Mouse (Mus musculus) embryonic facial prominence, embryonic 11.5 days (tissue): ENCODE results near the gene Gpr137c. TPM values are rescaled to one million over a fixed set of nuclear protein-coding genes. Genes with fewer than 3 reads are reported as not detected.

ENCODE experiments used
- ATAC-seq: fragments of 200-750 bp; cut with Nextera tagmentation; replicated peaks from 2 replicates; pipeline ENCODE4 v1.8.0; 2017; ENCODE audit warnings: low read depth; ENCODE audit not compliant: insufficient number of reproducible peaks, low FRiP score, low TSS enrichment
- DNase-seq: peaks from one replicate; pipeline ENCODE4 v3.0.0-alpha.2; 2015; ENCODE audit warnings: low spot score
- H3K27ac ChIP-seq: fragments of 300-500 bp; sonication (generic); replicated peaks from 2 replicates; pipeline ENCODE4 v1.5.1; 2014; ENCODE audit warnings: mild to moderate bottlenecking, low read depth, low read length, control low read depth
- H3K27me3 ChIP-seq: fragments of 300-500 bp; sonication (generic); 2 replicates; pipeline ENCODE4 v1.6.1; 2014; ENCODE audit warnings: mild to moderate bottlenecking, low read length, moderate library complexity, mixed read lengths; ENCODE audit not compliant: control insufficient read depth, insufficient read depth
- H3K36me3 ChIP-seq: fragments of 300-500 bp; sonication (generic); replicated peaks from 2 replicates; pipeline ENCODE4 v1.6.1; 2014; ENCODE audit warnings: low read depth, mild to moderate bottlenecking, low read length, moderate library complexity, mixed read lengths; ENCODE audit not compliant: control insufficient read depth, insufficient read depth
- H3K4me1 ChIP-seq: fragments of 300-500 bp; sonication (generic); 2 replicates; pipeline ENCODE4 v1.6.1; 2014; ENCODE audit warnings: low read length, mixed read lengths; ENCODE audit not compliant: control insufficient read depth, insufficient read depth
- H3K4me2 ChIP-seq: fragments of 300-500 bp; sonication (generic); 2 replicates; pipeline ENCODE4 v1.6.1; 2014; ENCODE audit warnings: low read depth, mild to moderate bottlenecking, control low read depth, low read length, moderate library complexity
- H3K4me3 ChIP-seq: fragments of 300-500 bp; sonication (generic); 2 replicates; pipeline ENCODE4 v1.5.1; 2014; ENCODE audit warnings: low read depth, low read length, control low read depth
- H3K9ac ChIP-seq: fragments of 300-500 bp; sonication (generic); replicated peaks from 2 replicates; pipeline ENCODE4 v1.6.1; 2014; ENCODE audit warnings: mild to moderate bottlenecking, control low read depth, low read length
- H3K9me3 ChIP-seq: fragments of 300-500 bp; sonication (generic); replicated peaks from 2 replicates; pipeline ENCODE4 v1.6.1; 2016; ENCODE audit warnings: mild to moderate bottlenecking, low read length, inconsistent platforms, mixed read lengths; ENCODE audit not compliant: control insufficient read depth
- WGBS: fragments of 180-500 bp; shearing (Covaris S2); extraction: QIAGEN DNeasy Blood & Tissue Kit; methylation state at CpG from one replicate; pipeline ENCODE4 v1.1.7; 2014; 5-methylcytosine and 5-hydroxymethylcytosine counted together
- polyA plus RNA-seq: library from polyadenylated mRNA; unstranded; fragments of >200 nt; fragmentation: Nextera tagmentation; extraction: Ambion mirVana; gene quantifications from 2 replicates; pipeline ENCODE4 v1.2.1, GENCODE M21; 2014

Gene Gpr137c
- polyA plus RNA-seq, 1 experiment from 2014 or later = 4.4 TPM

- ATAC-seq (no peak), DNase-seq (no peak)
- 93% methylated on average over 5 of the region's 5 CpGs for WGBS
- H3K36me3 ChIP-seq = peaks cover 2% of the 10 kb centered on the region; the same call in 1 of the 2 replicates
- no peaks in the 10 kb centered on the region for H3K27me3 ChIP-seq
- H3K4me3 ChIP-seq = no peak overlapping the region
- H3K27ac ChIP-seq = no peak overlapping the region
- no peaks in the 10 kb centered on the region for H3K9me3 ChIP-seq
- H3K9ac ChIP-seq = no peak overlapping the region
- H3K4me1 ChIP-seq = no peaks in the 10 kb centered on the region
- no peak overlapping the region for H3K4me2 ChIP-seq
Observed at GRCm38 (mm10) chr14:45305852-45306251, 86.3 kb downstream of the Gpr137c start.

DNA sequence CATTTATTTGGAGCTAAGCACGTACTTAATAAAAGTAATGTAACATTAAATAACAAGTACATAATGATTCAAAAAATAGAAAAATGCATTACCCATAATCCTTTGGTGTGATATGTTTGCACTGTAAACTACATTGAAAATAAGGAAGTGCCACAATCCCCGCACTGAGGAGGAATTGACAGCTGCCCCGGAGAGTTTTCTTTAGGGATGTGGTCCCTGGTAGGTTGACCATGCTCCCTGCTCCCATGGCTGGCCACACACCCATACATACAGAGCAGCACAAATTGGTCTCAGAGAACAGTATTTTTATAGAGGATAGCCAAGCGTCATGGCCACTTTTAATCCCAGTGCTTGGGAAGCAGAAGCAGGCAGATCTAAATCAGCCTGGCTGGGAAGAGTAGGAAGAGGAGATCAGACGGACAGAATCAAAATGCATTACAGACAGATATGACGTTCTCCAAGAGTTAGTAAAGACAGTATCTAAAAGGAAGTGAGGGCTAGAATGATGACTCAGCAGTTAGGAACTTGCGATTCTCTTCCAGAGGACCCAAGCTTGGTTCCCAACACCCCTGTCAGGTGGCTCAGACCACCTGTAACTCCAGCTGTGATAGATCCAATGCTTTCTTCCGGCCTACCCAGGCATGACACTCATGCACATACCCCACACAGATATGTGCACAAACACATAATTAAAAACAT, 88.3 kb downstream of the Gpr137c start:
- no peaks in the 10 kb centered on the region for H3K9me3 ChIP-seq
- no peak for DNase-seq
- H3K27ac ChIP-seq = no peak overlapping the region
- H3K4me2 ChIP-seq = no peak overlapping the region
- no peak for ATAC-seq
- no peaks in the 10 kb centered on the region for H3K27me3 ChIP-seq
- no peak overlapping the region for H3K9ac ChIP-seq
- peaks cover 2% of the 10 kb centered on the region; the same call in 1 of the 2 replicates for H3K36me3 ChIP-seq
- WGBS = 91% methylated on average over 8 of the region's 8 CpGs
- no peak overlapping the region for H3K4me3 ChIP-seq
- H3K4me1 ChIP-seq = no peaks in the 10 kb centered on the region

DNA sequence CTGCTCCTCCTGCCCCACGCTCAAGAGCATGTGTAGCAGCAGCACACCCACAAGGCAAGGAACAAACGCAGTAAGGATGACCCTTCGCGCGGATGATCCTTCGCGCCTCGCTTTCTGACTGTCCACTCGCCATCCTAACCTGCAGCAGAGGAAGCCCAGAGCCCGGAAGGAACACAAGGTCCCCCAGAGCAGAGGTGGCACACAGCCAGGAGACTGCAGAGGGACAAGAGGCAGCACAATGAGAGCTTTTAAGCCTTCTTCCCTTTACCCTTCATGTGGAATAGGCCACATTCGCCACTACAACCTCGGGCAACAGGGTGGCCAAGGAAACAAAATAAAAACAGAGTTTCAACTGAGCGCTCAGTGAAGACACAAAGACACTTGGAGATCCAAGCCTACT, 90.1 kb downstream of the Gpr137c start:
- Histone ChIP-seq H3K4me3 (no peak overlapping the region), H3K4me2 (no peak overlapping the region), H3K4me1 (no peaks in the 10 kb centered on the region), H3K9me3 (no peaks in the 10 kb centered on the region), H3K9ac (no peak overlapping the region), H3K36me3 (no peaks in the 10 kb centered on the region), H3K27ac (no peak overlapping the region), H3K27me3 (no peaks in the 10 kb centered on the region)
- ATAC-seq = no peak
- no peak for DNase-seq
- 92% methylated on average over 13 of the region's 13 CpGs for WGBS

DNA sequence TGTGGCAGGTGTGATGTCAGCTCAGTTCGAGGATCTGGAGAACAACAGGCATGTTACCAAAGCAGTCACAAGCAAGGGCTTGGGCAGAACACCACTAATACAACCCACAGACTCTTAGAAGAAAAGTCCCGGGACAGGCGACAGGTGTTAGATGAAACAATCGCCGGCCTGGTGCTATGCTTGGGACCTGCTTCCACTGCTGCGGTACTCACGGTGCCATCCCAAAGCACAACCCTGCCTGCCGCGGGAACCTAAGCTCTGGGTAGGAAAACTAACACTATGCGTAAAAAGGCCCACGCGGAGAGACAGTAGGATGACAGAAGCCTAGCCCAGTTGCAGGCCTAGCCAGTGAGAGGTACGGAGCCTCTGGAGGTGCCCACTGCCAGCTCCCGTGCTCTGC, 90.6 kb downstream of the Gpr137c start:
- DNase-seq = no peak
- Histone ChIP-seq H3K36me3 (no peaks in the 10 kb centered on the region), H3K4me1 (no peaks in the 10 kb centered on the region), H3K27ac (no peak overlapping the region), H3K9me3 (no peaks in the 10 kb centered on the region), H3K4me3 (no peak overlapping the region), H3K27me3 (no peaks in the 10 kb centered on the region), H3K9ac (no peak overlapping the region), H3K4me2 (no peak overlapping the region)
- 89% methylated on average over 14 of the region's 14 CpGs for whole genome bisulfite sequencing
- ATAC-seq = no peak

DNA sequence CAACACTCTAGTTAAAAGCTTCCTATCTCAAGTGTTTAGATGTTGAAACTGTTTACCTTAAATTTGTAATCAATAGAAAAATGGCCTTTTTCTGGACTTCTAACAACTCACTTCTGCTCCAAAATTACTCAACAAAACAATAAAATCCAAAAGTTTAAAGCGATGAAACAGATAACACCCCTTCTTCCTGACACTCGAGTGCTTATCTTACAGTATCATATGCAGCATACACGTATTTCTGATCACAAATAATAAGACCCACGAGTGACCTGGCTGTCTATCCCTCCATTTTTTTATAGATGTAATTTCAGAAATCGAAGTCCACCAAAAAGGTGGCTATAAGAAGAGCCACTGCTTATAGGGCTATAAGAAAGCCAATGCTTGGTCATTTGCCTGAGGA, 97.4 kb downstream of the Gpr137c start:
- no peaks in the 10 kb centered on the region for H3K9me3 ChIP-seq
- H3K4me3 ChIP-seq = no peak overlapping the region
- no peak overlapping the region for H3K9ac ChIP-seq
- peak overlapping the region; percentile 70; the same call in 1 of the 2 replicates for H3K4me2 ChIP-seq
- H3K27me3 ChIP-seq = no peaks in the 10 kb centered on the region
- DNase-seq (no peak), ATAC-seq (no peak)
- H3K4me1 ChIP-seq = no peaks in the 10 kb centered on the region
- H3K36me3 ChIP-seq = no peaks in the 10 kb centered on the region
- WGBS = 87% methylated on average over 5 of the region's 5 CpGs
- no peak overlapping the region for H3K27ac ChIP-seq

- 0 out of 2 replicates have a peak overlapping the region, but pooled peaks have one; percentile 48 for H3K27ac ChIP-seq
- WGBS = under 1% methylated on average over 38 of the region's 38 CpGs
Observed at GRCm38 (mm10) chr14:45317921-45318411, 98.4 kb downstream of the Gpr137c start.

DNA sequence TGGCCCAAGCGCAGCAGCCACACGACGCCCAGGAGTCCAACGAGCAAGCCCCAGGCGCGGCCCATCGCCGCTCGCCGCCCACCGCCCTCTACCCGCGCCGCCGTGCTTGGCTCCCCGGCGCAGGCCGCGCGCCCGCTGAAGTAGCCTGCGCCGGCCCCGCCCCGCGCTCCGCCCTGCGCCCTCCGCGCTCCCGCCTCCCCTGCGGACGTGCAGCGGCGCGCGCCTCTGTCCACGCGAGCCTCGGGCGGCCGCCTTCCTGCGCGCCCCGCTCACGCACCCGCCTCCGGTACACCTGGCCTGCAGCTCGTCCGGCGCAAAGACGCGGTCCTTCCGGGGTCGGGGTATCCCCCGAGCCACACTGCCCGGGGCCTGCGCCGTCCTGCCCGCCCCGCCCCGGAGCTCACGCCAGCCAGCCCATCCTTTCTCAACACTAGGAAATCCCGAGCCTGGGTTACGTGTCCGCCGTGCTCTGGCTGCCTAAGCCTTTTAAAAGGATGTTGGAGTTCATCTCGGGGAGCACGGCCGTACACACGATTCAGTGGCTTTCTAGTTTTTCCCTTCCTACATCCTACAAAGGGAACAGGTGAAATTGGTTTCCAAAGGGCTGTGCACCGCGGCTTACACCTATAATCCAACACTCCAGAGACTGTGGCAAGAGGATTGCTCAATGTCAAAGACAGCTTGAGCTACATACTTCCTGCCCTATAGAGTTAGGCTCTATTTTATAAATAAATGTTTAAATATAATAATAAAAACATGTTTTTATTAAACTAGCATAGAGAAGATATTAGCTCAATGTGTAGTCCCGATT, 99.1 kb downstream of the Gpr137c start, which contains the start of gene Ero1l:
Ero1l (minus strand) TSS at position 346 of the 811 bp plus-strand sequence.
- ATAC-seq (peak; percentile 91), DNase-seq (peak; percentile 90)
- Histone ChIP-seq H3K27me3 (no peaks in the 10 kb centered on the region), H3K36me3 (no peaks in the 10 kb centered on the region), H3K4me1 (no peaks in the 10 kb centered on the region), H3K9ac (peak within 1 kb of the TSS; percentile 88), H3K9me3 (no peaks in the 10 kb centered on the region), H3K4me3 (peak within 1 kb of the TSS; percentile 81), H3K4me2 (peak within 1 kb of the TSS; percentile 70), H3K27ac (peak within 1 kb of the TSS; percentile 48; the same call in 1 of the 2 replicates)
- 3% methylated on average over 40 of the region's 74 CpGs for WGBS

More at GRCm38 (mm10) chr14:45317921-45318411, 98.4 kb downstream of the Gpr137c start:
- no peaks in the 10 kb centered on the region for H3K4me1 ChIP-seq
- no peaks in the 10 kb centered on the region for H3K9me3 ChIP-seq
- no peaks in the 10 kb centered on the region for H3K27me3 ChIP-seq
- DNase-seq (no peak), ATAC-seq (peak; percentile 64)
- peak overlapping the region; percentile 88 for H3K9ac ChIP-seq
- peak overlapping the region; percentile 70 for H3K4me2 ChIP-seq
- H3K36me3 ChIP-seq = no peaks in the 10 kb centered on the region
- peak overlapping the region; percentile 81 for H3K4me3 ChIP-seq

- Histone ChIP-seq H3K4me2 (no peak overlapping the region), H3K36me3 (no peaks in the 10 kb centered on the region), H3K9ac (no peak overlapping the region), H3K4me3 (no peak overlapping the region), H3K9me3 (no peaks in the 10 kb centered on the region), H3K4me1 (no peaks in the 10 kb centered on the region), H3K27me3 (no peaks in the 10 kb centered on the region), H3K27ac (no peak overlapping the region)
- ATAC-seq (no peak), DNase-seq (no peak)
- WGBS = 79% methylated on average over 3 of the region's 3 CpGs
Observed at GRCm38 (mm10) chr14:45319237-45319610, 99.7 kb downstream of the Gpr137c start.
